Mouse (Mus musculus): ENCODE measurements around the gene Gpsm2. TPM values are rescaled to one million over a fixed set of nuclear protein-coding genes. Genes with fewer than 3 reads are reported as not detected.

The Gpsm2 gene
- polyA plus RNA-seq, 1 experiment: 30.9 TPM

- no peak for TF ChIP-seq POLR2A (IDR thresholded peaks at IDR 0.05; ENCODE audit: insufficient read depth, low read length)
- TF ChIP-seq CTCF (IDR thresholded peaks at IDR 0.05; ENCODE audit: low read depth, low read length): no peak
- no peak for TF ChIP-seq EP300 (IDR thresholded peaks at IDR 0.05; ENCODE audit: insufficient read depth, low read depth, low read length)
- H3K4me3 ChIP-seq (ENCODE audit: low read depth, low read length): no peak overlapping the region
- no peaks in the 10 kb centered on the region for H3K4me1 ChIP-seq (ENCODE audit: control insufficient read depth, insufficient read depth, low read length)
- no peaks in the 10 kb centered on the region for H3K9me3 ChIP-seq (replicated peaks; ENCODE audit: control insufficient read depth, insufficient read depth, low read length, poor library complexity, severe bottlenecking)
- H3K9ac ChIP-seq (ENCODE audit: low read depth, poor library complexity, severe bottlenecking): no peak overlapping the region
- no peaks in the 10 kb centered on the region for H3K36me3 ChIP-seq (ENCODE audit: control insufficient read depth, insufficient read depth, low read length, poor library complexity, severe bottlenecking)
- no peaks in the 10 kb centered on the region for H3K27me3 ChIP-seq (ENCODE audit: control insufficient read depth, insufficient read depth, low read length, poor library complexity, severe bottlenecking)
- no peak overlapping the region for H3K27ac ChIP-seq (ENCODE audit: insufficient read depth, low read length)
Observed at GRCm38 (mm10) chr3:108719761-108720160, 2.3 kb downstream of the Gpsm2 start.

- TF ChIP-seq POLR2A (IDR thresholded peaks at IDR 0.05; ENCODE audit: insufficient read depth, low read length) (no peak), CTCF (IDR thresholded peaks at IDR 0.05; ENCODE audit: low read depth, low read length) (no peak), EP300 (IDR thresholded peaks at IDR 0.05; ENCODE audit: insufficient read depth, low read depth, low read length) (no peak)
- H3K4me3 ChIP-seq (ENCODE audit: low read depth, low read length): no peak overlapping the region
Observed at GRCm38 (mm10) chr3:108719357-108719756, 2.8 kb downstream of the Gpsm2 start.

DNA sequence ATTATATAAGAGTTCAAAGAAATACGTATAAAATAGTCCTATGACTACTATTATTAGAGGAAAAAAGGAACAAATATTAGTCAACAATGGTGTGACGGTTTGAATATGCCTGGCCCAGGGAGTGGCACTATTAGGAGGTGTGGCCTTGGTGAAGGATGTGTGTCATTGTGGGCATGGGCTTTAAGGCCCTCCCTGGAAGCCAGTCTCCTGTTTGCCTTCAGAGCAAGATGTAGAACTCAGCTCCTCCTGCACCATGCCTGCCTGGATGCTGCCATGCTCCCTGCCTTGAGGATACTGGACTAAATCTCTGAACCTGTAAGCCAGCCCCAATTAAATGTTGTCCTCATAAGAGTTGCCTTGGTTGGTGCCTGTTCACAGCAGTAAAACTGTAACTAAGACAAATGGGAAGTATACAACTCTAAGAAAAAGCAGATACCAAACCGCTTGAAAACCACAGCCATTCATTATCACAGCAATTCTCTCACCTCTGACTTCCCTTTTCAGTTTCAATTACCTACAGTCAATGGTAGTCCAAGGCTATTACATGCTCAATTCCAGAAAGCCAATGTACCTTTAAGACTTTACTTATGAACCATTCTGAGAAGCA, 4.1 kb downstream of the Gpsm2 start:
- Histone ChIP-seq H3K27ac (ENCODE audit: insufficient read depth, low read length) (no peak overlapping the region), H3K36me3 (ENCODE audit: control insufficient read depth, insufficient read depth, low read length, poor library complexity, severe bottlenecking) (no peaks in the 10 kb centered on the region), H3K9ac (ENCODE audit: low read depth, poor library complexity, severe bottlenecking) (no peak overlapping the region), H3K4me3 (ENCODE audit: low read depth, low read length) (no peak overlapping the region), H3K4me1 (ENCODE audit: control insufficient read depth, insufficient read depth, low read length) (no peaks in the 10 kb centered on the region), H3K27me3 (ENCODE audit: control insufficient read depth, insufficient read depth, low read length, poor library complexity, severe bottlenecking) (no peaks in the 10 kb centered on the region), H3K9me3 (replicated peaks; ENCODE audit: control insufficient read depth, insufficient read depth, low read length, poor library complexity, severe bottlenecking) (no peaks in the 10 kb centered on the region)
- TF ChIP-seq POLR2A (IDR thresholded peaks at IDR 0.05; ENCODE audit: insufficient read depth, low read length) (no peak), CTCF (IDR thresholded peaks at IDR 0.05; ENCODE audit: low read depth, low read length) (no peak), EP300 (IDR thresholded peaks at IDR 0.05; ENCODE audit: insufficient read depth, low read depth, low read length) (no peak)

More at GRCm38 (mm10) chr3:108719357-108719756, 2.8 kb downstream of the Gpsm2 start:
- Histone ChIP-seq H3K27me3 (ENCODE audit: control insufficient read depth, insufficient read depth, low read length, poor library complexity, severe bottlenecking) (no peaks in the 10 kb centered on the region), H3K9ac (ENCODE audit: low read depth, poor library complexity, severe bottlenecking) (no peak overlapping the region), H3K27ac (ENCODE audit: insufficient read depth, low read length) (no peak overlapping the region), H3K9me3 (replicated peaks; ENCODE audit: control insufficient read depth, insufficient read depth, low read length, poor library complexity, severe bottlenecking) (no peaks in the 10 kb centered on the region), H3K4me1 (ENCODE audit: control insufficient read depth, insufficient read depth, low read length) (no peaks in the 10 kb centered on the region), H3K36me3 (ENCODE audit: control insufficient read depth, insufficient read depth, low read length, poor library complexity, severe bottlenecking) (no peaks in the 10 kb centered on the region)

- no peak overlapping the region for H3K9ac ChIP-seq (ENCODE audit: low read depth, poor library complexity, severe bottlenecking)
- TF ChIP-seq POLR2A (IDR thresholded peaks at IDR 0.05; ENCODE audit: insufficient read depth, low read length): no peak
- no peak for TF ChIP-seq CTCF (IDR thresholded peaks at IDR 0.05; ENCODE audit: low read depth, low read length)
- no peak for TF ChIP-seq EP300 (IDR thresholded peaks at IDR 0.05; ENCODE audit: insufficient read depth, low read depth, low read length)
- no peak overlapping the region for H3K4me3 ChIP-seq (ENCODE audit: low read depth, low read length)
- H3K4me1 ChIP-seq (ENCODE audit: control insufficient read depth, insufficient read depth, low read length): no peaks in the 10 kb centered on the region
- H3K36me3 ChIP-seq (ENCODE audit: control insufficient read depth, insufficient read depth, low read length, poor library complexity, severe bottlenecking): no peaks in the 10 kb centered on the region
- H3K27me3 ChIP-seq (ENCODE audit: control insufficient read depth, insufficient read depth, low read length, poor library complexity, severe bottlenecking): no peaks in the 10 kb centered on the region
- H3K27ac ChIP-seq (ENCODE audit: insufficient read depth, low read length): no peak overlapping the region
- H3K9me3 ChIP-seq (replicated peaks; ENCODE audit: control insufficient read depth, insufficient read depth, low read length, poor library complexity, severe bottlenecking): no peaks in the 10 kb centered on the region
Observed at GRCm38 (mm10) chr3:108714837-108715236, 7.3 kb downstream of the Gpsm2 start.

GRCm38 (mm10) chr3:108713065-108713675, 8.9 kb downstream of the Gpsm2 start:
- H3K36me3 ChIP-seq (ENCODE audit: control insufficient read depth, insufficient read depth, low read length, poor library complexity, severe bottlenecking): no peaks in the 10 kb centered on the region
- no peaks in the 10 kb centered on the region for H3K4me1 ChIP-seq (ENCODE audit: control insufficient read depth, insufficient read depth, low read length)
- H3K27ac ChIP-seq (ENCODE audit: insufficient read depth, low read length): no peak overlapping the region
- no peak overlapping the region for H3K9ac ChIP-seq (ENCODE audit: low read depth, poor library complexity, severe bottlenecking)
- H3K9me3 ChIP-seq (replicated peaks; ENCODE audit: control insufficient read depth, insufficient read depth, low read length, poor library complexity, severe bottlenecking): no peaks in the 10 kb centered on the region
- H3K27me3 ChIP-seq (ENCODE audit: control insufficient read depth, insufficient read depth, low read length, poor library complexity, severe bottlenecking): no peaks in the 10 kb centered on the region
- no peak overlapping the region for H3K4me3 ChIP-seq (ENCODE audit: low read depth, low read length)
- no peak for TF ChIP-seq POLR2A (IDR thresholded peaks at IDR 0.05; ENCODE audit: insufficient read depth, low read length)
- no peak for TF ChIP-seq EP300 (IDR thresholded peaks at IDR 0.05; ENCODE audit: insufficient read depth, low read depth, low read length)
- TF ChIP-seq CTCF (IDR thresholded peaks at IDR 0.05; ENCODE audit: low read depth, low read length): no peak

DNA sequence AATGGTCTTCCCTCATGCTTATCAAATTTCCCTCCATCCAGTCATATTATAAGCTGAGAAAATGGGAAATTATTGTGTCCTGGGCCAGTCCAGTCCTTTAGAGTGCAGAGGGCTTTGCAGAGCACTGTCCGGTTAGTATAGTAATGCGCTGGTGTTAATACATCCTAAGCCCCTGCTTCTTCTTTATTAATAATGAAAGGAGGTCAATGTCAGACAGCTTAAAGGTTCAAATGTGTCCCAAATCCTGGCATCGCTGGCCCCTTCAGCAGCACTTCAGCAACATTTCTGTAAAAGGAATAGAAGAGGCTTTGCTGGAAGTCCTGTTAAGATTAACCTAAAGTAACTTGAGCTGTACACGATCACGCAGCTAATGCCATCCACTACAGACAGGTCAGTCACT, 10.8 kb downstream of the Gpsm2 start:
- Histone ChIP-seq H3K4me3 (ENCODE audit: low read depth, low read length) (no peak overlapping the region), H3K9ac (ENCODE audit: low read depth, poor library complexity, severe bottlenecking) (no peak overlapping the region), H3K4me1 (ENCODE audit: control insufficient read depth, insufficient read depth, low read length) (no peaks in the 10 kb centered on the region), H3K9me3 (replicated peaks; ENCODE audit: control insufficient read depth, insufficient read depth, low read length, poor library complexity, severe bottlenecking) (no peaks in the 10 kb centered on the region), H3K27ac (ENCODE audit: insufficient read depth, low read length) (no peak overlapping the region), H3K27me3 (ENCODE audit: control insufficient read depth, insufficient read depth, low read length, poor library complexity, severe bottlenecking) (no peaks in the 10 kb centered on the region), H3K36me3 (ENCODE audit: control insufficient read depth, insufficient read depth, low read length, poor library complexity, severe bottlenecking) (no peaks in the 10 kb centered on the region)
- TF ChIP-seq POLR2A (IDR thresholded peaks at IDR 0.05; ENCODE audit: insufficient read depth, low read length) (no peak), EP300 (IDR thresholded peaks at IDR 0.05; ENCODE audit: insufficient read depth, low read depth, low read length) (no peak), CTCF (IDR thresholded peaks at IDR 0.05; ENCODE audit: low read depth, low read length) (no peak)

Measured in ES-Bruce4 (cell line).